Mouse (Mus musculus) liver, postnatal 0 days (tissue): ENCODE measurements around the gene Nsd1.

ENCODE experiments used
- CTCF ChIP-seq: sonication (generic); IDR thresholded peaks from 2 replicates; pipeline ENCODE4 v1.5.1; 2016; ENCODE audit warnings: antibody characterized with exemption, low read depth
- EP300 ChIP-seq: IDR thresholded peaks from 2 replicates; pipeline ENCODE4 v1.6.1; 2016; ENCODE audit warnings: antibody characterized with exemption, low read depth, mild to moderate bottlenecking

DNA sequence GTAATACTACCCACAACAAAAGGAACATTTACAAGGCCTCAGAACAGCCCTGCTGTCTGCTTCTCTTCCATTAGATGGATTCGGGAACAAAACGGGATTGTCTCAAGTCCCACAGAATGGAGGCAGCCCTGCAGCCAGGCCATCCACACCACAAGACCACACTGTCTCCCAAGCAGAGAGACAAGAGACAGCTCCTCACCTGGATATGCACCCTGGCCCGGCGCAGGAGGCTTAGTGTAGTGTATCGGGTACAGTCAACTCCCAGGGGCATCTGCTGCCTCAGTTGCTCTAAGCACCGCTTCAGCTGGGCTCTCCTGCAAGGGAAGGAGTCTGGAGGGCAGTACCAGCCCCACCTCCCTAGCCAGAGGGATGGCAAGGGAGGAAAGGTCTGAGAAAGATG is 118.6 kb downstream of the Nsd1 start:
- TF ChIP-seq CTCF: no peak
- TF ChIP-seq EP300: no peak
